Mouse (Mus musculus): ENCODE measurements around the gene Tlk1. TPM values are rescaled to one million over a fixed set of nuclear protein-coding genes. Genes with fewer than 3 reads are reported as not detected.
A peak's percentile ranks its signal among the peaks of the same experiment; 100 is the strongest.

The Tlk1 gene
- polyA plus RNA-seq, 1 experiment from 2014 or later, result 39.4 TPM

- no peak overlapping the region for H3K27ac ChIP-seq (ENCODE audit: low read depth, low read length)
- no peak overlapping the region for H3K9ac ChIP-seq (ENCODE audit: low read depth, low read length)
- no peak overlapping the region for H3K4me3 ChIP-seq (ENCODE audit: low read depth, low read length)
- H3K9me3 ChIP-seq (replicated peaks; ENCODE audit: control insufficient read depth, low read length), result 0 out of 2 replicates have a peak, but pooled peaks cover 2% of the 10 kb centered on the region
- no peak overlapping the region for H3K4me2 ChIP-seq
- ATAC-seq (replicated peaks; ENCODE audit: insufficient number of reproducible peaks, low FRiP score, low TSS enrichment), result no peak
- no peaks in the 10 kb centered on the region for H3K4me1 ChIP-seq (ENCODE audit: control insufficient read depth, insufficient read depth, low read length)
- H3K36me3 ChIP-seq (ENCODE audit: control insufficient read depth, insufficient read depth, low read length), result no peaks in the 10 kb centered on the region
- no peaks in the 10 kb centered on the region for H3K27me3 ChIP-seq (ENCODE audit: control insufficient read depth, insufficient read depth, low read length)
- 93% methylated on average over 4 of the region's 4 CpGs for WGBS (ENCODE audit: insufficient replicate concordance)
These were observed 34.2 kb upstream of the Tlk1 start for GRCm38 (mm10) chr2:70859740-70860139.

- no peak overlapping the region for H3K4me3 ChIP-seq (ENCODE audit: low read depth, low read length)
- no peak overlapping the region for H3K4me2 ChIP-seq
- H3K4me1 ChIP-seq (ENCODE audit: control insufficient read depth, insufficient read depth, low read length), result no peaks in the 10 kb centered on the region
- no peak for ATAC-seq (replicated peaks; ENCODE audit: insufficient number of reproducible peaks, low FRiP score, low TSS enrichment)
- H3K27ac ChIP-seq (ENCODE audit: low read depth, low read length), result no peak overlapping the region
- 88% methylated on average over 3 of the region's 3 CpGs for WGBS (ENCODE audit: insufficient replicate concordance)
- H3K9ac ChIP-seq (ENCODE audit: low read depth, low read length), result no peak overlapping the region
- 0 out of 2 replicates have a peak, but pooled peaks cover 2% of the 10 kb centered on the region for H3K9me3 ChIP-seq (replicated peaks; ENCODE audit: control insufficient read depth, low read length)
- no peaks in the 10 kb centered on the region for H3K36me3 ChIP-seq (ENCODE audit: control insufficient read depth, insufficient read depth, low read length)
- no peaks in the 10 kb centered on the region for H3K27me3 ChIP-seq (ENCODE audit: control insufficient read depth, insufficient read depth, low read length)
These were observed 31.4 kb upstream of the Tlk1 start for GRCm38 (mm10) chr2:70856971-70857370.

GRCm38 (mm10) chr2:70854231-70854888 is 28.8 kb upstream of the Tlk1 start:
- Histone ChIP-seq H3K27ac (ENCODE audit: low read depth, low read length) (no peak overlapping the region), H3K27me3 (ENCODE audit: control insufficient read depth, insufficient read depth, low read length) (no peaks in the 10 kb centered on the region), H3K4me3 (ENCODE audit: low read depth, low read length) (no peak overlapping the region), H3K4me2 (no peak overlapping the region), H3K4me1 (ENCODE audit: control insufficient read depth, insufficient read depth, low read length) (no peaks in the 10 kb centered on the region), H3K36me3 (ENCODE audit: control insufficient read depth, insufficient read depth, low read length) (no peaks in the 10 kb centered on the region), H3K9me3 (replicated peaks; ENCODE audit: control insufficient read depth, low read length) (no peaks in the 10 kb centered on the region), H3K9ac (ENCODE audit: low read depth, low read length) (no peak overlapping the region)
- ATAC-seq (replicated peaks; ENCODE audit: insufficient number of reproducible peaks, low FRiP score, low TSS enrichment), result no peak
- WGBS (ENCODE audit: insufficient replicate concordance), result 77% methylated on average over 8 of the region's 8 CpGs

DNA sequence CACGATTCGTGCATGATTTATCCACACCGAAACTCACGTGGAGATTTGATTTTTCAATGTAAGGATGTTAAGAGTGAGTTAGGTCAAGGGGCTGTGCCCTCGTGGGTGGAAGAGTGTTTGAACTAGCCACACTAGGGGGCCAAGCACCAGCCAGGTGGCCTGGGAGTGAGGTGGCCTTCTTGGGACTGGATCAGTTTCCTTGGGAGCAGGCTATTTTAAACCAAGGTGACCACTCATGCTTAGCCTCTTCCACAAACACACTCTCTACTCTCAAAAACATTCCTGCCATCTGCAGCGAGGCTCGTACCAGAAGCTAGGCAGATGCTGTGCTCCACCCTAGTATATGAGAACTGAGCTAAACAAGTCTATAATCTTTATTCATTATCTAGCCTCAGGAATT is 27.8 kb upstream of the Tlk1 start:
- no peak overlapping the region for H3K9ac ChIP-seq (ENCODE audit: low read depth, low read length)
- no peaks in the 10 kb centered on the region for H3K9me3 ChIP-seq (replicated peaks; ENCODE audit: control insufficient read depth, low read length)
- no peak overlapping the region for H3K4me3 ChIP-seq (ENCODE audit: low read depth, low read length)
- H3K27ac ChIP-seq (ENCODE audit: low read depth, low read length), result no peak overlapping the region
- H3K4me2 ChIP-seq, result peak overlapping the region; percentile 53
- no peaks in the 10 kb centered on the region for H3K27me3 ChIP-seq (ENCODE audit: control insufficient read depth, insufficient read depth, low read length)
- 0 out of 2 replicates have a peak, but pooled peaks cover 4% of the 10 kb centered on the region for H3K4me1 ChIP-seq (ENCODE audit: control insufficient read depth, insufficient read depth, low read length)
- no peaks in the 10 kb centered on the region for H3K36me3 ChIP-seq (ENCODE audit: control insufficient read depth, insufficient read depth, low read length)
- ATAC-seq (replicated peaks; ENCODE audit: insufficient number of reproducible peaks, low FRiP score, low TSS enrichment), result no peak
- 46% methylated on average over 7 of the region's 7 CpGs for WGBS (ENCODE audit: insufficient replicate concordance)

- no peaks in the 10 kb centered on the region for H3K36me3 ChIP-seq (ENCODE audit: control insufficient read depth, insufficient read depth, low read length)
- no peak overlapping the region for H3K27ac ChIP-seq (ENCODE audit: low read depth, low read length)
- 0 out of 2 replicates have a peak, but pooled peaks cover 4% of the 10 kb centered on the region for H3K4me1 ChIP-seq (ENCODE audit: control insufficient read depth, insufficient read depth, low read length)
- H3K4me3 ChIP-seq (ENCODE audit: low read depth, low read length), result no peak overlapping the region
- H3K9ac ChIP-seq (ENCODE audit: low read depth, low read length), result 0 out of 2 replicates have a peak overlapping the region, but pooled peaks have one; percentile 0
- H3K27me3 ChIP-seq (ENCODE audit: control insufficient read depth, insufficient read depth, low read length), result no peaks in the 10 kb centered on the region
- 32% methylated on average over 11 of the region's 11 CpGs for WGBS (ENCODE audit: insufficient replicate concordance)
- peak overlapping the region; percentile 53 for H3K4me2 ChIP-seq
- no peak for ATAC-seq (replicated peaks; ENCODE audit: insufficient number of reproducible peaks, low FRiP score, low TSS enrichment)
- H3K9me3 ChIP-seq (replicated peaks; ENCODE audit: control insufficient read depth, low read length), result no peaks in the 10 kb centered on the region
These were observed 27.3 kb upstream of the Tlk1 start for GRCm38 (mm10) chr2:70852796-70853221.

GRCm38 (mm10) chr2:70852186-70852795 is 26.8 kb upstream of the Tlk1 start:
- Histone ChIP-seq H3K4me3 (ENCODE audit: low read depth, low read length) (no peak overlapping the region), H3K36me3 (ENCODE audit: control insufficient read depth, insufficient read depth, low read length) (no peaks in the 10 kb centered on the region), H3K4me2 (peak overlapping the region; percentile 53), H3K9ac (ENCODE audit: low read depth, low read length) (0 out of 2 replicates have a peak overlapping the region, but pooled peaks have one; percentile 0), H3K9me3 (replicated peaks; ENCODE audit: control insufficient read depth, low read length) (no peaks in the 10 kb centered on the region), H3K27me3 (ENCODE audit: control insufficient read depth, insufficient read depth, low read length) (no peaks in the 10 kb centered on the region), H3K27ac (ENCODE audit: low read depth, low read length) (no peak overlapping the region), H3K4me1 (ENCODE audit: control insufficient read depth, insufficient read depth, low read length) (0 out of 2 replicates have a peak, but pooled peaks cover 4% of the 10 kb centered on the region)
- WGBS (ENCODE audit: insufficient replicate concordance), result 55% methylated on average over 8 of the region's 8 CpGs
- ATAC-seq (replicated peaks; ENCODE audit: insufficient number of reproducible peaks, low FRiP score, low TSS enrichment), result no peak

DNA sequence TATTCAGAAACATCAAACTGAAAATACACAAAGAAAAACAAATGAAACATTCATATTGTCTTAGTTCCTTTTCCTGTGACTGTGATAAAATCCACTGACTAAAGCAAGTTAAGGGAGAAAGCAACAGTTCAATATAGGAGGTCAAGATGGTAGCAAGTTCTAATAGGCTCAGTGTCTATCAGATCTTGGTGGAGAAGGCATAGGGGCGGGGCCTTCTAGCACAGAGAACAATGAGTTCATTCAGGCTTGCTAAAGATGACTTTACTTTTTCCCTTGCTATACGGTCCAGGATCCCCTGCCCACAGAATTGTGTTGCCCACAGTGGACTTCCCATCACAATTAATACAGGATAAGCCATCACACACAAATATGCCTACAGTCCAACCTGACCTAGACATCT is 20.3 kb upstream of the Tlk1 start:
- Histone ChIP-seq H3K4me1 (ENCODE audit: control insufficient read depth, insufficient read depth, low read length) (0 out of 2 replicates have a peak, but pooled peaks cover 4% of the 10 kb centered on the region), H3K4me2 (no peak overlapping the region), H3K27ac (ENCODE audit: low read depth, low read length) (no peak overlapping the region), H3K4me3 (ENCODE audit: low read depth, low read length) (no peak overlapping the region), H3K36me3 (ENCODE audit: control insufficient read depth, insufficient read depth, low read length) (no peaks in the 10 kb centered on the region), H3K9ac (ENCODE audit: low read depth, low read length) (no peak overlapping the region), H3K27me3 (ENCODE audit: control insufficient read depth, insufficient read depth, low read length) (no peaks in the 10 kb centered on the region), H3K9me3 (replicated peaks; ENCODE audit: control insufficient read depth, low read length) (no peaks in the 10 kb centered on the region)
- WGBS (ENCODE audit: insufficient replicate concordance), result 64% methylated on average over 2 of the region's 2 CpGs
- no peak for ATAC-seq (replicated peaks; ENCODE audit: insufficient number of reproducible peaks, low FRiP score, low TSS enrichment)

GRCm38 (mm10) chr2:70844694-70845395 is 19.3 kb upstream of the Tlk1 start:
- 79% methylated on average over 9 of the region's 9 CpGs for WGBS (ENCODE audit: insufficient replicate concordance)
- 0 out of 2 replicates have a peak, but pooled peaks cover 4% of the 10 kb centered on the region for H3K4me1 ChIP-seq (ENCODE audit: control insufficient read depth, insufficient read depth, low read length)
- no peaks in the 10 kb centered on the region for H3K27me3 ChIP-seq (ENCODE audit: control insufficient read depth, insufficient read depth, low read length)
- H3K9ac ChIP-seq (ENCODE audit: low read depth, low read length), result no peak overlapping the region
- H3K4me3 ChIP-seq (ENCODE audit: low read depth, low read length), result no peak overlapping the region
- H3K27ac ChIP-seq (ENCODE audit: low read depth, low read length), result no peak overlapping the region
- H3K4me2 ChIP-seq, result no peak overlapping the region
- H3K36me3 ChIP-seq (ENCODE audit: control insufficient read depth, insufficient read depth, low read length), result no peaks in the 10 kb centered on the region
- no peak for ATAC-seq (replicated peaks; ENCODE audit: insufficient number of reproducible peaks, low FRiP score, low TSS enrichment)
- H3K9me3 ChIP-seq (replicated peaks; ENCODE audit: control insufficient read depth, low read length), result no peaks in the 10 kb centered on the region

All from heart, embryonic 11.5 days (tissue).